Mouse (Mus musculus) kidney, postnatal 10 days (tissue): ENCODE data around the gene Sh3bp4.

Source experiments
- DNase-seq: peaks from one replicate; pipeline ENCODE4 v3.0.0; 2021; ENCODE audit warnings: mixed read lengths

Sh3bp4 gene

DNA sequence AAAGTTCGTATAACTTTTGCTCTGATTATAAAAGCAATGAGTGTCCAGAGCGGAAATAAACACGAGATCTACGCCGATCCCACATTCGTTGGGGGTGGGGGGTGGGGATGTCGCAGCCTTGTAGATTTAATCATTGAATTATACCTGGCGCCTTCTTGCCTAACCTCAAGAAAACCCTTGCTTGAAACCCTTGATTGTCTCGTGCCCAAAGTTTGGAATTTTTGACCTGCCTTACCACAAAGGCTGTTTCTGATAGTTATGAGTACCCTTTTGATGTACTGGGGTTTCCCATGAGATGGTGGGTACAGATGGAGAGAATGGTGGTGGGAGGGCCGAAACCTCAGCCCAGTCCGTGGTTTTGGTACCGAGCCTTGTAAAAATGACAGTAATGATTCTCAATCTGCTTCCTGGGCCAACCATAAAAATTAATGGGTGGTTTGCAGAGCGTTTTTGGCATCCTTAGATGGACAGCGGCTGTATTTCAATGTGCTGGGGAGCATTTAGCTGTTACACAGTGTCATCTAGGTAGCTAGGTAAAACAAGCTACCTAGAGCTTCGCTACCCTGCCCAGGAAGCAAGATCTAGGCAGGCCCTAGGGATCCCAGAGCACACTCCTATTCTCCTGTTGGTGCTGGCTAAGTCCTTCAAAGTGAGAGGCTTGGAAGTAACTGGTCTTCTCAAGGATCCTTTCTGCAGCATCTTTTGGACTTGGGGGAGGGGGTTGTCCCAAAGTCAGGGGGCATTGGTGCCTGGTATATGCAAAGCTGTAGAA is 1.3 kb downstream of the Sh3bp4 start:
- no peak for DNase-seq

DNA sequence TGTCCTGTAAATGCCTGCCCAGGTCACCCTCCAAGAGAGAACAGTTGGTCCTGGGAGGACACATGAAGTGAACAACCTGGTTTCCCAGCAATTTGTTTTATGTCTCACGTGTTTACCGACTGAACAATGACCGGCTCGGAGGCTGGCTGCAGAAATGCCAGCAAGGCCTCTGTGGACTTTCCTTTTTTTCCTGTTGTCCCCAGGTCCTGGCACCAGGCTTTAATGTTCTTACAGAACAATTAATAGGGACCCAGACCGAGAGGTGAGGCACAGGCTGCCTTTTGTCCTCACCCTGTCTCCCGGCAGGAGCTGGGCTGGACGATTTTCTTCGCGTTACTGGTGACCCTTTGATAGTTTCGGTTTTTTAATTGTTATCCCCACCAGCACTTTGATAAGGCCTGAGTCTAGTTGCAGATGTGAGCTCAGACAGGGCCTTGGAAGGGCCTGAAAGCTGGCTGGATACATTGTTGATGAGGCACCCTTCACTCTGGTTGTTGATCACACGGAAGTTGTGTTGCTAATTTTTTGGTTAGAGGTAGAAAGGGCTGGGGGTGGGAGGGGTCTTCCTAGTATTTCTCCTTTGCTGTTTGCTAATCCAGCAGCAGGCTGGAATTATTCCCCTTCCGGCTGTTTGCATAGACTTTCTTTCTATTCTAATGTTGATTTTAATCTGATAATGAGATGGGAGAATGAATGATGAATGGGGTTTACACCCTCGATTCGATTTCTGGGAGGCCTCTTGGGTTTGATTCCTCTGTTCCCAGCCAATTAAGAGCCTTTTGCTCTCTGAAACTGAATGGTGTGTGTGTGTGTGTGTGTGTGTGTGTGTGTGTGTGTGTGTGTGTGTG is 2.2 kb downstream of the Sh3bp4 start:
- no peak for DNase-seq

DNA sequence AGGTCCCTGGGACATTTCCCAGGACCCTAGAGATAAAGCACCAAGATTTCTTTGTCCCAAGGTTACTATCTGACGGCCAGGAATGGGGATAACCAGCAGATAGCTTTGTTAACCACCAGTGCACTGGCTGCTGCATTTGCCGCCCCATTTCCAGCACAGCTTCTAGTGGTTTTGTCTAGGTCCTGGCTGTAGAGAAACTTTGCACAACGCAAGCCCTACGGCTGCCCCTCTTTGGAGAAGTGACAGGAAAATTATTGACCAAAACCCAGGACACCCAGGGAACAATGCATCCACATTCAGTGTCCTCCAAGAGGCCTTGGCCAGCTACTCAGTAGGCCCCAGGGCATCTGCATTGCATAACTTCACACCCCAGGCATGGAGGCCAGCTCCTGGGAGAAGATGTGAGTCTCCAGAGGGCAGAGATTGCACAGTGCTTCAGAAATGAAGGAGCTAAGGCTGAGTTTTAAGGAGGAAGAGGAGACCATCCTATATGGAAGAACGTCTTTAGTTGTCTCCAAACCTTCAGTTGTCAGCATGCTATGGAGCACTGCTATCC is 3.2 kb downstream of the Sh3bp4 start:
- DNase-seq = no peak

DNA sequence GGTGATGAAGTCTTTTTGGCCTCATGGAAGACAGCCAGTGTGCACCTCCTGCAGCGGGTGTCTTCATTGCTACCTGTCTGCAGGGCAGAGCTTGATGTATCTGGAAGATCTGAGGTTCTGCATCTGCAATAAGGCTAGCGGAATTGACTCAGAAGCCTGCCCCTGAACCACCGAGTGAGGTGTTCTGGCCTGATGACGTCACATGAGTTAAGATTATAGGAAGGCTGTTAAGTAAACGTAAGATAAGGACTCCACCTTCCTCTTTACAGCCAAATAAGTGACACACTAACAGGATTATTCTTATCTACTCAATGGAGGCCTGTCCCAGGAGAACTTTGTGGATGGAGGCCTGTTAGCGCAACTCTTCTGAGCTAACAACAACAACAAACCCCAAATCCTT is 4.5 kb downstream of the Sh3bp4 start:
- DNase-seq = no peak

DNA sequence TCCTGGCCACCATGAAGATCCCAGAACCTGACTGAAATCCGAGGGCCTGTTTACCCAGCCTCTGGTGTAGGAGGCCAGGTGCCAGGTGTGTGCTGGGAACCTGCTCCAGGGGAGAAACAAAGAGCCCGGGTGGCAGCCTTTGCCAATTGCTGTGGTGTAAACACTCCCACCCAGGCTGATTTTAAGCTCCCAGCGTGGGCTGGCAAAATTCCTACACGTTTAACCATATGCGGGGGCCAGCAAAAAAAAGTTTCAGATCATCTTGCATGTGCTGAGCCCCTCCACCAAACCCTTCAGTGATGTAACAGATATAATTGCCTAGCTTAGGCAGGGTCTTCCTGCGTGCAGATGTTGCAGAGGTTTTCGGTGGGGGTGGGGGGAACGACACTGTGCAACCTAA is 4.9 kb downstream of the Sh3bp4 start:
- DNase-seq = no peak

DNA sequence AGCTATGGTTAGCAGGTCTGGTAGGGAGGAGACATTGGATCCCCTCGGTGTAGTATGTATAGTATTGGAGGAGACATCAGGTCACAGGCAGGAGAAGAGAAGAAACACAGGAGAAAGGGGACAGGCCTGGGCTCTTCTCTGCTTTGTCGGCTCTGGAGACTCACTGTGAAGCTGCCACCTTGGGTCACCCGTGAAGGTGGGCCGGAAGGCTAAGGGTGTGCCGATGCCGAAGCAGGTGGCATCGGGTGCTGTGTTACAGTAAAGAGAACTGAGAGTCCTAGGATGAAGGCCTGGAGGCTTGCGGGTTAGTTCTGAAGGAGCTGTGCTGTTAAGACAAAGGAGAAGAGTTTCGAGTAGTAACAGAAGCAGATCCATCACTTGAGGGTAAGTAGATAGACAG is 6.6 kb downstream of the Sh3bp4 start:
- DNase-seq = peak; percentile 5

DNA sequence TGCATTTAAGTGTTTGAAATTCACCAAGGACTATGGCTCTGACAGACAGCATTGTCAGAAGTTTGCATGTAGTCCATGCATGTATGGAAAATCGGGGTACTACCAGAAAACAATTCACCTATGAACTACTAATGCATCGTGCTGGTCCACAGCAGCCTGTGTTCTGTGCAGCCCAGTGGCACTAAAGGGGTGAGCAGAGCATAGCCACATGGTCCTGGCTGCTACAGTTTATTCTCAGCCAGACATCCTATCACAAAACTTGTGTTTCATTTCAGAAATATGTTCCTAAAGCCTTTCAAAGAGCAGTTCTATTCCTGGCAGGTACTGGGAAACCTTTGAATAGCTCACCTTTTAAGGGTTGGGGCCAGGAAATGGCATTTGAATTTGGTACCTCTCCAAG is 8.0 kb downstream of the Sh3bp4 start:
- no peak for DNase-seq

DNA sequence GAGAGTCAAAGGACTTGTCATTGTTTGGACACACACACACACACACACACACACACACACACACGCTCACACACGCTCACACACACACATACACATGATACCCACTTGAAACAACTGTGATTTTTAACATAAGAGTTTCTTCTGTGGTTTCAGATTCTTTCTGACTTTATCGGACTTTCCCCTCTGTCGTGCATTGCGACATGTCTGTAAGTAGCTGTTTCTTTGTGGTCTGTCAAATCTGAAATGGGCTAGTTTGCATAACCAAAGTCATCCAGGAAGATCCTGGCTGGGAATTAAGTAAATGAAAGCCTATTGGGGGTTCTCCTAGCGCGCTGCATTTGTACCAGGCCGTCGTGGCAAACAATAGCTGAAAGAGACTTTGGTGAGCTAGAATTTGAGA is 8.5 kb downstream of the Sh3bp4 start:
- DNase-seq = no peak

DNA sequence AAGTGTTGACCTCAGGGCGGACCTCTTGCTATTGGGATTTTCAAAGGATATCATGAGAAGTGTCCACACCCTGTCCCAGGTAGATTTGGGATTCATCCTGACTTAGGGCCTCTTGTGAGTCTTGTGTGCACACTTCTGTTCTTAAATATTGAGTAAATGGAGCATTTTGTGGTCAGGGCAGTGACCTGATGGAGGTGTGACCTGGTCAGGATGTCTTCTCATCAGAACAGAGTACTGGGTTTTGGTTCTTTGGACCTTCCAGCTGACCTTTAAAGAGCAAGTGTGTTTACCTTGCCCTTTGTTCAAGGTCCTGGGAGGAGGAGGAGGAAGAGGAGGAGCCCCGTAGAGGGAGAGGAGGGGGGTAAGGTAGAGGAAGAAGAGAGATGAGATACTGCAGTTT is 9.0 kb downstream of the Sh3bp4 start:
- no peak for DNase-seq

DNA sequence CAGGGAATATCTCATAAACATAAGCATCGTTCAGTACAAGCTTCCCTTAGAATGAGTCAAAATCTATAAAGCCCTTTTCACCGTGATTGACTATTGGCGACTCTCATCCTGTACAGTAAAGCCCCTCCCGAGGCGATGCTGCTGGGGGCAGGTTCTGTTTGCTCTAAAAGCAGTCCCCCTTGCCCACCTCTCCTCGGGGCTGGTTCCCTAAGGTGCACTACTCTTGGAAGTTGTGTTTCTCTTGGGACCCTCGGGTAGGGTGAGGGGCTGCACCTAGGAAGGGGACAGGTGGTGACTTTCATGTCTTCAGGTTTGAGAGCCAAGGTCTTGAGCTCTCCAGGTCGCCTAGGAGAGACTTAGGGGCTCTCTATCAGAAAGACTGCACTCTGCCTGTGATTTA is 10.2 kb downstream of the Sh3bp4 start:
- DNase-seq = no peak

DNA sequence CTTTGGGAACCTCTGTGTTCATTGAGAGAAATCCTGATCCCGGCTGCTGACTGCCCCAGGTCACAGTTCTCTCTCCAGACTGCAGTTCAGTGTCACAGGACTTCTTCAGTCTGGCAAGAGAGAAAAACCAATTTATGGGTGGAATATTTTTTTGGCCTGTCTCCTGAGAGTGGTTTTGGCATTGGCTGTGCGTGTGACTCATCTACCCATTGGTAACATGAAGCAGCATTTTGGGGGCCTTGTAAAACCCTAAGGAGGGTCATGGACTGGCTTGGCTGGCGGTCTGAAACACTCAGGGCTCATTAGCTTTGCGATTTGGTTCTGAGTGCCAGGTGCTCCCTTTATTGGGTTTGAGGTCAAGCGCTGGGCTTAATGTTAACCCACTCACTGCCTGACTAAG is 10.6 kb downstream of the Sh3bp4 start:
- no peak for DNase-seq

DNA sequence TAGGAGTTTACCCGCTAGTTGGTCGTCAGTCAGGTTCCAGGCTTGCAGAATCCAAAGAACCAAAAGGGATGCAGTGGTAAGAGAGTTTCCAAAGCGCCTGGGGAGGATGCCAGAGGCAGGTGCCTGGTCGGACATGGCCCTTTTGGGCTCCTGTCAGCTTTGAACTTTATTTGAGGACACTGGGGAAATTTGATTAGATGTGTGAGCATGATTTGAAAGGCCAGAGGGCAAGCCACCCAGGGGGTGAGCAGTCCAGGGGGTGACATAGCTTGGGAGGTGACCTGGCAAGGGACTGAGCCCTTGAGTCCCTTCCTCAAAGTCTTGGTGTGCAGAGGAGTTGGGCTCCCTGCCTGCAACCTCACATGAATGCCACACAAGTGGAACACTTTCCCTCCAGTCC is 11.2 kb downstream of the Sh3bp4 start:
- peak; percentile 10 for DNase-seq

DNA sequence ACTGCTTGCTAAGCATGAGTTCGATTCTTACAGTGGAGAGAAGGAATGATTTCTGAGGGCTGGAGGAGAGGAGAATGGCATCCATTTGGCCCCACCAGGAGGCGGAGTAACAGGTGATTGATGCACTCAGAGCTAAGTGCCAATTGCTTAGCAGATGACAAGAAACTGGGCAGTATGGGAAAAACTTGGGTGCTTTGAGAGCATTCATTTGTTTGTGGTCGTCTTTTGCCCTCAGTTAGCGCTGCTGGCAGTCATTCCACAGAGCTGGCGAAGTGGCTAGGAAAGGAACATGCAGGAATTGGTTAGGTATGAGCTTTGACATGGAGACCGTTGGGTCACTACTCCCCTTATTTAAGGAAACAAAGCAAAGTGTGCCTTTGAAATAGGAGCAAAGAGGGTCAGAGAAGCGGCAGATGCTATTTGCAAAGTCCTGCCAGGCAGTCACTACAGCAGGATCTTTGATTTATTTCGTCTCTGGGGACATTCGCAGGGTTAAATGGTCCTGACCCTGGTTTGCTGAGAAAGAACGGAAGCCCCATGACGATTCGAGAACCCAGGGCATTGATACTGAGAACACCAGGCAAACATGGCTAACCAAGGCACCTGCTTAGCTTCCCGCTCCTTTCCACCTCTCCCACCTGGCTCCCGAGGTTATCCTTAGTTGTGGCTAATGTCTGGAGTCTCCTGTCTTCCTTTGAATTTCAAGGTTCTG is 12.1 kb downstream of the Sh3bp4 start:
- peak; percentile 16 for DNase-seq

DNA sequence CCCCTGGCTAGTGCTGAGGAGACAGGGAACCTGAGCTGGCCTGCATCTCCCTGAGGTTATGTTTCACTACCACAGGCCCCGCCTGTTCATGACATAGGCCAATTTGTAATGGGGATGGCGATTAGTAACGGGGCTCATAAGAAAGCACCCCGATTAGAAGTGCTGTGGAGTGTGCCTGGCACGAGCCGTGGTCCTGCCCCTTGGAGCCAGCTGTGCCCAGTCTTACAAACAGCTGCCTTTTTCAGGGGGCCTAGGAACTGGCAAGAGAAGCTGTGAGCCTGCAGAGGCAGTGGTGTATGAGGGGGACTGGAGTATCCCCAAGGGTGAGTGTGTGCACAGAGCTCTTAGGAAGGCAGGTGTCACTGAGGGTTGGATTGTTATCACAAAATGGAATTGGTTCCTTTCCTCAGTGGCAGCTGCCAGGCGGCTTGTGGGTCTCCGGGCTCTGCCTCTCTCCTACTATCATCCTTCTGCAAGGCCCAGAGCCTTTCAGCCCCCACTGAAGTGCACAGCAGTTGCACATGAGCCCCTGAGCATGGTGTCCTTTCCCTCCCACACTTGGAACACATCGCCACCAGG is 16.4 kb downstream of the Sh3bp4 start:
- DNase-seq = peak; percentile 4

DNA sequence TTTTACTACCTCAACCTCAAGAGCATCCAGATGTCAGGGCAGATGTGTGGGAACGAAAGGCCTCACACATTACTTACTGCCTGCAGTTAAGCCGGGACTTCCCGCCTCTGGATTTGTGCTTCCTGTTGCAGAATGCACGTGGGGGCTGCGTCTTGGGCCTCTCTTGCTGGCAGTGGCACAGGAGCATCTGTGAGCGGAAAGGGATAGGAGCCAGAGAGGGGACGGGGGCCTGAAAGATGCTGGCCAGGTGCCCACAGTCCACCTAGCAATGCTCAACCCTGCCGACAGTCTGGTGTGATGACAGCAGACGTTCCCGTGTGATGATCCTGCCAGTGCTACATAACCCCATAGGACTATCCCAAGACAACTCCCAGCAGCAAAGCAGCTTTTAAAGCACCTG is 17.9 kb downstream of the Sh3bp4 start:
- DNase-seq = peak; percentile 47

DNA sequence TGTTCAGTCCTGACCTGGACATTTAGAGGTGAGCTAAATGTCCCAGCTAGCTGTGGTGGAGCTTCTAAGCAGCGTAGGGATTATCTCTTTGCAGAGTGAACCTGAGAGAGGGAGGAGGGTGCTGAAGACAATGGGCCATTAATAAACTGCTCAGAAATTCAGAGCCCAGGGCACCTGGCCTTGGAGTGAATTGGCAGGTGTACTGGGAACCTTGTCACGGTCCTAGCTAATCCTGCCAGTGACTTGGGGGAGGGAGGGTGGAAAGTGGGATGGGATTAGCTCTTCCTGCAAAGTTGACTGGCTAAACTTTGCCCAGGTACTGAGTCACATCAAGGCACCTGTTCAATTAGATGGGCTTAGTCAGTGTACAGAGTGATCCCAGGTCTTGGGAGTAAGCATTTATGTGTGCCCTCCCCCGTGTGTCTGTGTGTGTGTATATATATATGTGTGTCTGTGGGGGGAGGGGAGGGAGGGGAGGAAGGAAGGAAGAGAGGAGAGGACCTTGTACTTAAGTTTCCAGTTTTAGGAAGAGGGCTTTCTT is 18.6 kb downstream of the Sh3bp4 start:
- no peak for DNase-seq

DNA sequence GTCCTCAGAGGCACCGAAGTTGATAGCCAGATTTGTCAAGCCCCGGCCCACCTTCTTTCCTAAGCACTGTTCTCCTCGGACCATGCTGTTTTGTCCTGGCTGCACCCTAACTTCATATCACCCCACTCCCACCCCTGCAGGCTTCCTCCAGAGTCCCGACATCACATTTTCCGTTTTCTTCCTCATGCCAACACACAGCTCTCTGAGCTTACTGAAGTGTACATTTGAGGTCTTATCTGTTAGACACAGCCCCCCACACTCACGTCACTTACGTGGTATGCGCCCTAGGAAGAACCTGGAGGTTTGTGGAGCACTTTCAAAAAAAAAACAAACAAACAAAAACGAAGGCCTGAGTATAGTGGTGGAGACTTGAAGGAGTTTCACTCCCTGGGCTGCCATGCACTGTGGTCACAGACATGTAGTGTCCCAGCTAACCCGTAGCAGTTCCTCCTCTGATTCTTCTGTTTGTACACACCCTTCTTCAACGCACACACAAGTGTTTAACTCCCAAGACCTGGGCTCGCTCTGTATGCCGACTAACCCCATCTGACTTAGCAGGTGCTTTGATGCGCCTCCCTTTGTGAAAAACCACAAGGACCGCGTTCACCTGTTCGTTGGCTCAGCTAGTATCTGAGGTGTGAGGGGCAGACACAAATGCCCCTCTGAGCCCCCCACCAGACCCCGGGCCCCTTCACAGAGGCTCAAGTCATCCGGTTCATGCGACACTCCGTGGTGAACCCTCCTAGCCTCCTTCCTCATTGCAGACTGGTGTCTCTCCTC is 19.8 kb downstream of the Sh3bp4 start:
- DNase-seq = no peak

DNA sequence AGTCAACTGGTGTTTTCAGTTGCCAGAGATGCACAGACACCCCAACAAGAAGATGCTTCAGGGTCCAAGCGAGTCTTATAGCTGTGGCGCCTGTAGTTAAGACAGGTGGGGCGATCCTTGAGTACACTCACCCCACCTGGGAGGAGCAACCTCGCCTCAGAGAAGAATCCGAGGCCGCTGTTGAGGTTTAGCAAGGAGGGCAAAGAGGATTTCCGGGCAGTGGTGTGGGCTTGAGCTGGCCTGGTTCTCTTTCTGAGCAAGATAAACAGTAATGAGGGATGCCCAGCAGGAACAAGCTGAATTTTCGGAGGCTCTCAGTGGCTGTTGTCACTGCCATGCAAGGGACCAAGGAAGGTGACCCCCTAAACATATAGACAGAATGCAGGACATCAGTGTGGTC is 20.5 kb downstream of the Sh3bp4 start:
- DNase-seq = no peak

DNA sequence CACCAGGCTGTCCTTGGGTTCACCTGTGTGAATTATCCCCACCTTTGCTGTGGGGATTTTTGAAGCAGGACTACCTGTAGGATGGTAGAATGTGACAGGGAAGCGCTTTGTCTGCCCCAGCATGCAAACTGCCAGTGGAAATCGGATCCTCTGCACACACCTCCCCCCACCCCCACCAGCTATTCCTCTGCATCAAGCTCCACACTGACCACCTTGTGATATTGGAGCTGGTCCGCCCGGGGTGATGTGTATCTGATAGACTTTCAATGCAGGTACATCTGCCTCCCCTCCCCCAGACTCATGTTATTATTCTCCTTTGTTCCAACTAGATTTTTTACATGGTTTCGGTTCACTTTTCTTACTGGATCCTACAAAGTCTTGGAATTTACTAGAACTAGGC is 21.8 kb downstream of the Sh3bp4 start:
- DNase-seq = no peak

DNA sequence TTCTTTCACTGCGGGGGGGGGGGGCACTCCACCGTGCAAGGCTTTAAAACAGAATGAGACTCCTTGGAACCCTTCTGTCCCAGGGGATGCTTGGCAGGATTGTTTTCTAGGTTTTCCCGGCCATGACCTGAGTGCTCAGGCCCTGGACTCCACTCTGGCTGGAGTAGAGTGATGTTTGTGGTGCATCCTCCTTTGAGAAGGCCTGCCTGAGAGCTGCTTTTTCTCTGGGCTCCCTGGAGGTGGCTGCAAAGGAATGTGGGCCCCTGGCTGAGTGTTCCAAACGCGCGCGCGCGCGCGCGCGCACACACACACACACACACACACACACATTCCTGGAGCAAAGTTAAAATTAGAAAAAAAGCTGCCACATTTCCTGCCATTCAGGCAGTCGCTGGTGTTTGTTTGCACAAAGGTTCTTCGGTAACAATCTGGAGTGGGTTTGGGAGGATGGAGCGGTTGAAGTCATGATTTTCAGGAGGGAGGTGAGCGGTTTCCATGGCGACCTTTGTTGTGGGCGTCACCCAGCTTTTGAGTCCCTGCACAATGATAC is 22.3 kb downstream of the Sh3bp4 start:
- peak; percentile 69 for DNase-seq

DNA sequence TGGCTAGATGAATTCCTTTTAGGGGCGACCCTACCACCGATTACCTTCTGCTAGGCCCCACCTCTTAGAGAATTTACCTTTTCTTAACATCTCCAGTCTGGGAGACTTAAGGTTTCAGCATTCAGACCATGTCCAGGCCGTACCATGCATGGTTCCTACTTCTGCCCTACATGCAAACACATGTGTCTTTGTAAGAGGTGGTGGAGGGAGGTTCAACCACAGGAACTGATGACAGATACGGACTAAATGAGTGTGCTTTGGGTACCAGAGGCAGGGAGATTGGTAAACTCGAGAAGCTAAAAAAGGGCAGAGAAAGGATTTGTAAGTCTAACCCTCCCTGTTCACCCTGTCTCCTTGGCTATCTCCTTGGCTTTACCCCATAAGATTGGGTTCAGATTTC is 23.5 kb downstream of the Sh3bp4 start:
- DNase-seq = no peak

DNA sequence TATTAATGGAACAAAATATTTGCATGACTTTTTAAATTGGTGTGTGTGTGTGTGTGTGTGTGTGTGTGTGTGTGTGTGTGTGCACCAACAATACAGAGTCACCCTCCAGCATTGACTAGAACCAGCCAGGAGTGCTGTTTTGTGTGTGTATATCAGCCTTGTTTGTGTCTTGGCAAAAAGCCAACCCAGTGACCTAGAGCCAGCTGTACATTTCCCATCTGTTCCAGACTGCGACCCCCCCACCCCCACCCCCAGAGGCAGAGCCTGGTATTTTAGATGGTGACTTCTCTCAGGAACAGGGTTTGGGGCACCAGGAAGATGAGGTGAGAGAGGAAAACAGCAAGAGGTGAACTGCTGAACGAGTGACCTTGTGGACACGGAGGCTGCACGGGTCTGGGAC is 24.2 kb downstream of the Sh3bp4 start:
- DNase-seq = no peak
